Mouse (Mus musculus) kidney, adult 2 months (tissue): ENCODE data around the gene Nav2. TPM values are rescaled to one million over a fixed set of nuclear protein-coding genes. Genes with fewer than 3 reads are reported as not detected.

ENCODE experiments used
- DNase-seq: peaks from one replicate; pipeline ENCODE4 v3.0.0; 2021
- H3K27ac ChIP-seq: fragments of 200-500 bp; 2 replicates; pipeline ENCODE4 v1.5.1; 2012; ENCODE audit warnings: low read depth, low read length, control low read depth, inconsistent platforms; ENCODE audit not compliant: insufficient read depth
- H3K27me3 ChIP-seq: fragments of 200-500 bp; replicated peaks from 2 replicates; pipeline ENCODE4 v1.6.1; 2012; ENCODE audit warnings: mild to moderate bottlenecking, moderate library complexity, low read length, inconsistent platforms; ENCODE audit not compliant: control insufficient read depth, insufficient read depth
- H3K36me3 ChIP-seq: fragments of 200-500 bp; 2 replicates; pipeline ENCODE4 v1.6.1; 2012; ENCODE audit warnings: mild to moderate bottlenecking, moderate library complexity, low read length, inconsistent platforms; ENCODE audit not compliant: control insufficient read depth, insufficient read depth
- H3K4me1 ChIP-seq: fragments of 200-500 bp; 2 replicates; pipeline ENCODE4 v1.6.1; 2011; ENCODE audit warnings: low read length; ENCODE audit not compliant: control insufficient read depth, insufficient read depth
- H3K4me3 ChIP-seq: fragments of 200-500 bp; 2 replicates; pipeline ENCODE4 v1.5.1; 2011; ENCODE audit warnings: mild to moderate bottlenecking, low read depth, low read length, control low read depth; ENCODE audit not compliant: insufficient read depth
- CTCF ChIP-seq: fragments of 200-500 bp; conservative IDR thresholded peaks from 2 replicates; pipeline ENCODE4 v1.5.1; 2011; ENCODE audit warnings: low read depth, mild to moderate bottlenecking, control low read depth, low read length, moderate library complexity, mixed read lengths; ENCODE audit not compliant: insufficient read depth, insufficient read length
- POLR2A ChIP-seq: fragments of 200-500 bp; IDR thresholded peaks from one replicate; pipeline ENCODE4 v1.6.1; 2011; ENCODE audit warnings: low read depth, low read length, control low read depth
- WGBS: fragments of 180-500 bp; shearing (Covaris S2); methylation state at CpG from one replicate; pipeline ENCODE4 v1.1.7; 2018; 5-methylcytosine and 5-hydroxymethylcytosine counted together
- polyA plus RNA-seq: library from polyadenylated mRNA; depleted of rRNA; stranded (reverse); fragments of >200 nt; gene quantifications from 2 replicates; pipeline ENCODE4 v1.2.3, GENCODE M21; 2012

Gene Nav2
- polyA plus RNA-seq, 1 experiment: 18.3 TPM

DNA sequence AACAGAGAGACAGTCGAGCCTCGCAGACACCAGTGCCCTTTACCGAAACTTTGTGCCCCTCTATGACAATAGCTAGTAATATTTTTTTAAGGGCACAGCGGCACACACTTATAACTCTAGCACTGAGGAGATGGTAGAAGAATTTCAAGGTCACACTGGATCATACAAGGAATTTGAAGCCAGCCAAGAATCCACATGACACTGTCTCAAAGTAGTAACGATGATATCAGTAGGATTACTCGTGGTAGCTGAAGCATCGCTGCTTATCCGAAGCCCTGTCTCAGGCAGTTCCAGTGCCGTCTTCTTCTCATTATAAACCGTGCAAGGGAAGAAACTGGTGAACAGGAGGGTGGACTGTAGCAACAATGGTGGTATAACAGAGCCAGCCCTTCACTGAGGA lies 177.2 kb downstream of the Nav2 start:
- no peaks in the 10 kb centered on the region for H3K4me1 ChIP-seq
- no peak overlapping the region for H3K4me3 ChIP-seq
- 74% methylated on average over 10 of the region's 10 CpGs for WGBS
- TF ChIP-seq POLR2A (no peak), CTCF (no peak)
- no peaks in the 10 kb centered on the region for H3K27me3 ChIP-seq
- no peak for DNase-seq
- H3K36me3 ChIP-seq: no peaks in the 10 kb centered on the region
- no peak overlapping the region for H3K27ac ChIP-seq

DNA sequence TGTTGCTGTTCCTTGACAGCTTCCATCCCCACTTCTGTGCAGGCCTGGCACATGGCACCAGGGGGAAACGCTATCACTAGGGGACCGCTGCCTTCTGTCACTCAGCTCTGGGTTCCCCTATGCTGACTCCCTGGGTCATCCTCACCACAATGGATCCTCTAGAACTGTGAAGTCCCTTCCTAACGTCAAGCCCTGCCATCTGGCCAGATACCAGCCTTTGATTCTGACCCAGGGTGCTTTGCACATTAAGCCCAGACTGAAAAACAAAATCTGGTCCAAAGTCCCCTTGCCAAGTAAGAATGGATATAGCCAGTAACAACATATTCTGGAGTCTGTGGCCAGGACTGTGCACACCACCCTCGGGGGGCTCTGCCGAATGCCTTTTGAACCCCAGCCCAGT lies 178.6 kb downstream of the Nav2 start:
- TF ChIP-seq POLR2A (no peak), CTCF (no peak)
- 73% methylated on average over 5 of the region's 5 CpGs for WGBS
- Histone ChIP-seq H3K4me1 (no peaks in the 10 kb centered on the region), H3K36me3 (no peaks in the 10 kb centered on the region), H3K4me3 (no peak overlapping the region), H3K27me3 (no peaks in the 10 kb centered on the region), H3K27ac (no peak overlapping the region)
- DNase-seq: no peak

DNA sequence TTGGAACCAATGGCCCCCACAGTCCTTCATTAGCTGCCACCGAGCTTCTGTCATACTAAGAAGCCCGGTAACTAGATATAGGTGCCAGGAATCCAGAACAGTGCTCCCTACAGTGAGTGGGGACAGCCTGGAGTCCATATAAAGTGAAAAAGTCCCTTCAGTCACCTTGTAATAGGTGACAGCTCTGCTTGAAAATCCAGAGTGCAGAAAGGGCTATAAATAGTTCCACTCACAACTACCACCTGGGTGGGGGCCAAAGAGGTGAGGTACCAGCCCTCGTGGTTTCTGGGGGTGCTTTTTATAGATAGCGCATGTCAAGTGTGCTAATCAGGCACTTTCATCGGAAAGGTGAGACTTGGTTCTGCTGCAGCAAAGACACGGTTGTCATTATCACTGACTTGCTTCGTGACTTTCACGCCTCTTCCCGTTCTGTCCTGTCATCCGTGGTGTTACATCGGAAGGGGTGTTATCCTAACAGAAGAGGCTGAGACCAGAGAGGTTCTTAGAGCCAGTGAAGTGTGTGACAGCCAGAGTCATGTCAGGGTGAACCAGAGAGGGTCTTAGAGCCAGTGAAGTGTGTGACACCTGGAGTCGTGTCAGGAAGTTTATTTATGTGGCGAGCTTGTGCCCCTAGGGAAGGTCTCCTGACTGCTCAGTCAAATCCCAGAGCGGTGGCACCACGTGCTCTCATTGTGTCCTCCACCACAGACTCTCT lies 179.8 kb downstream of the Nav2 start:
- DNase-seq: no peak
- Histone ChIP-seq H3K27ac (no peak overlapping the region), H3K4me1 (no peaks in the 10 kb centered on the region), H3K27me3 (no peaks in the 10 kb centered on the region), H3K36me3 (no peaks in the 10 kb centered on the region), H3K4me3 (no peak overlapping the region)
- no peak for TF ChIP-seq CTCF
- WGBS: 44% methylated on average over 15 of the region's 15 CpGs

DNA sequence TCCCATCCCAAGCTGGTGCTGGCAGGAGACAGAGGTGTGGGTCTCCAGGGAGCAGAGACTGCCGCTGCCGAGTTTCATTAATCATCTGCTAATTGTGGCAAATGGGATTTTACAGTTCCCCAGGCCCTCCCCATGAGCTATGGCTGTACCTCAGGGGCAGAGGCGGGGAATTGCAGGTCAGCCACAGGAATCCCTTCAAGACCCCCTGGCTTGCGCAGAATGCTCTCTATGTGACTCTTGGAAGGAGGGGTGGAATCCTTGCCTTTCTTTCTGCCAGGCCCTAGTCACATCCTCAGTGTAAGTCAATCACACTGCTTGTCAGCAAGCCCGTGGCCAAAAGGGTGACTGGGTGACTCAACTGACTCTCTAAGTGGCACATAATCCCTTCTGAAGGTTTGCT lies 182.9 kb downstream of the Nav2 start:
- TF ChIP-seq CTCF (no peak), POLR2A (no peak)
- WGBS: 39% methylated on average over 5 of the region's 5 CpGs

DNA sequence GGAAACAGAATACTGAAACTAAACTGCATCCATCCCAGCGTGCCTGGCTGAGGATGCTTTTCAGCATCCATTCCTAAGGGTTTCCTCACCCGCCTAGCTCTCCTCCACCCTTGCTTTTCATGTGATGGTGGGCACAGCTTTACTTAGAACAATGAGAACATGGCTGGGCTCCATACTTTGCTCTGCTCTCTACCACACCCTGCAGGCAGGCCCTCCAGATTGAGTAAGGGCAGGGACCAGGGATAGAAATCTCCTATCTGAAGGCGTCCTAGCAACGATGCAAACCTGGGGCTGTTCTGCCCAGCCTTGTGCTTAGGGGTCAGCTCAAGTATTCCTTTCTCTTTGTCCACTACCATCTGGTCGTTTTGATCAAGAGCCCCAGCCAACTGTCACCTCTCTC lies 183.4 kb downstream of the Nav2 start:
- H3K4me3 ChIP-seq: no peak overlapping the region
- WGBS: 69% methylated on average over 5 of the region's 5 CpGs
- TF ChIP-seq CTCF (no peak), POLR2A (no peak)
- DNase-seq: no peak
- no peaks in the 10 kb centered on the region for H3K36me3 ChIP-seq
- H3K4me1 ChIP-seq: no peaks in the 10 kb centered on the region
- H3K27ac ChIP-seq: no peak overlapping the region
- no peaks in the 10 kb centered on the region for H3K27me3 ChIP-seq

More for the DNA sequence above, 182.9 kb downstream of the Nav2 start:
- Histone ChIP-seq H3K4me3 (no peak overlapping the region), H3K27ac (no peak overlapping the region), H3K36me3 (no peaks in the 10 kb centered on the region), H3K27me3 (no peaks in the 10 kb centered on the region), H3K4me1 (no peaks in the 10 kb centered on the region)
- DNase-seq: no peak

DNA sequence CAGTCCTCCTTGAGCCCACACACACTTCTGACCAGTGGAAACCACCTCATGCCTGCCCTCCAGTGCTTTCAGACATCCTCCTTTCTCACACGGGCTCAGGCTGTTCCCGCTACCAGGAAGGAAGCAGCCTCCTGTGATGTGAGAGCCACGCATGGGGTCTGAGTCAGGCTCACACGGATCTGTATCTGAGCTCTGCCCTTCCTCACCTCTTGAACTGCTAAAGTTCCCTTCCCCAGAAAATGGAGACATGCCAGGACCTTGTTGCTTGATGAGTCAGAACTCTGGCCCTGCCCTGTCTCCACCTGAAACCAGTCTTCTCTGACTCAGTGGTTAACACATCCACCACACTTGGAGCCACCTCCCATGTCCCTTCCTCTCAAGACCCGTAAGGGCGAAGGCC lies 185.1 kb downstream of the Nav2 start:
- Histone ChIP-seq H3K4me1 (no peaks in the 10 kb centered on the region), H3K27me3 (no peaks in the 10 kb centered on the region), H3K4me3 (no peak overlapping the region), H3K27ac (no peak overlapping the region), H3K36me3 (no peaks in the 10 kb centered on the region)
- no peak for TF ChIP-seq POLR2A
- TF ChIP-seq CTCF: no peak
- DNase-seq: no peak
- WGBS: 68% methylated on average over 6 of the region's 6 CpGs

DNA sequence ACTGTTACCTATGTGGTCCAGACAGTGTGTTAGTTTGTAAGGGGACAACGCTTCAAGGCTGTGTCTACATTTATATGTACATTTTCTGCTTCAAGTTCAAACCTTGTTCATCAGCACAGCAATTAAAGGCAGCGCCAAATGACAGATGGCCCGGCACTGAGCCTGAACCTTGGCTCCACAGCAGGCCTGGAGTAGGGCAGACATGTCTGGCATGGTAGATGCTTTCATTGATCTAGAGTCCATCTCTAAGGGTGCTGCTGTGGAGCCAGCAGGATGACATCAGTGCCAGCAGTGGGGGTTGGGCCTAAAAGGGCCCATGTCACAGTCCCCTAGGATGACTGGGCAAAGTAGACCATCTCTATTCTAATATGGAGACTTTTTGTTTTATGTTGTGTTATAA lies 186.0 kb downstream of the Nav2 start:
- Histone ChIP-seq H3K4me1 (no peaks in the 10 kb centered on the region), H3K27me3 (no peaks in the 10 kb centered on the region), H3K27ac (no peak overlapping the region), H3K4me3 (no peak overlapping the region), H3K36me3 (no peaks in the 10 kb centered on the region)
- 93% methylated on average over 3 of the region's 3 CpGs for WGBS
- no peak for DNase-seq
- TF ChIP-seq POLR2A (no peak), CTCF (no peak)
